In the genomic region with DNA sequence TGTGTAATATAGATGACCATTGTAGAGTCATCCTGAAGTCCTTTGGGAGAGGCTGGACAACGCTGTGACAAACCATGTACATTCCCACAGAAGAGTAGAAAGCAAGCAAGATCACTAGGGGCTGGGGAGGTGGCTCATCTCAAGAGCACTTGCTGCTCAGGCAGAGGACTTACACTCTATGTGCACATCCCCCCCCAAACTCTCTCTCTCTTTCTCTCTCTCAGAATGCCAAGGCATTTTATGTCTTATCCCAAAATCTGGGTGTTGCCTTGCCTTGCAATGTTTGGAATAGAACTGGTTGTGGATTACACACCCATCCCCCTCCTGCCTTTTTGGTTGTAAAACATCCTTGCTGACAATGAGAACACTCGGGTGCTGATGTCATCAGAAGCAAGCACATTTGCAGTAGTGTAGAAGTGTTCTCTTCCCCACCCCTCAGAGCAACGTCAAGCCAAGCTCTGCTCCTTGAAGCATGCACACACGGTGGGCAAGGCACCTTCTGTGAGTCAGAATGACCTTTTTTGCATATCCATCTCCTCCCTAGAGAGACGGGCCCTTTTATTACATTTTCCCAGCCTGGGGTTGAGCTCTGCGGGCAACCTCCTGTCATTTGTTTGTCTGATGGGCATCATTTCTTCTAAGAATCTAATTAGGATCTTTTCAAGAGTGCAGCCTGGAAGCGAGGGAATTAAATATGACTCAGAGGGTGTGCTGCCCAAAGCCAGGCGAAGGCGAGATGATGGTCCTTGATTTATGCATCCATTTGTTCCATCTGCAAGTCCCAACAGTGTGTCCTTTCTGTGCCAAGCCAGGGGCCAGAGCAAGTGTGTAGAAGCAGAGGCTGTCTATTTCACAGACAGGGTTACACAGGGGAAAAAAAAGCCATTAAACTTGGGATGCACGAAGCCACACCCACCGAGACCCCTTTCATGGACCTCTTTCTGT, we compare ENCODE assay signal across 13 mouse cellular contexts. TPM values are rescaled to one million over a fixed set of nuclear protein-coding genes. Genes with fewer than 3 reads are reported as not detected.
A peak's percentile ranks its signal among the peaks of the same experiment; 100 is the strongest.
DNase-seq lines count a peak whose midpoint lies in the region; ATAC-seq lines count a peak whose summit lies in the region.
"Had no signal": no experiment of that assay in that cellular context is flagged by ENCODE, and none has a peak within 500 bp of the region (broad histone marks: within the 10 kb centered on the region; RNA-seq: fewer than 3 reads in every experiment).

No protein-coding gene starts in this region.

- no peak overlapping the region for H3K9ac ChIP-seq in forebrain, embryonic 16.5 days (replicated peaks; ENCODE audit: low read depth, low read length)
- H3K9ac ChIP-seq: heart, embryonic 13.5 days; lung, embryonic 15.5 days had no signal

- H3K27me3 ChIP-seq in forebrain, embryonic 16.5 days (replicated peaks; ENCODE audit: control insufficient read depth, insufficient read depth, low read length), result no peaks in the 10 kb centered on the region
- H3K27me3 ChIP-seq: lung, embryonic 15.5 days had no signal

- H3K4me3 ChIP-seq in forebrain, embryonic 16.5 days (replicated peaks; ENCODE audit: low read length), result no peak overlapping the region
- H3K4me3 ChIP-seq: heart, embryonic 13.5 days; lung, embryonic 15.5 days had no signal

- no peaks in the 10 kb centered on the region for H3K36me3 ChIP-seq in forebrain, embryonic 16.5 days (ENCODE audit: control insufficient read depth, insufficient read depth)
- H3K36me3 ChIP-seq: heart, embryonic 13.5 days; lung, embryonic 15.5 days had no signal

- H3K4me2 ChIP-seq in forebrain, embryonic 16.5 days (ENCODE audit: low read length), result no peak overlapping the region
- H3K4me2 ChIP-seq: heart, embryonic 13.5 days; lung, embryonic 15.5 days had no signal

- peaks cover 7% of the 10 kb centered on the region; the same call in 1 of the 2 replicates for H3K4me1 ChIP-seq in forebrain, embryonic 16.5 days (replicated peaks; ENCODE audit: control insufficient read depth, insufficient read depth, low read length)

- ATAC-seq in forebrain, embryonic 16.5 days, result 0 out of 2 replicates have a peak, but pooled peaks have one; percentile 45
- no peak for ATAC-seq in granulocyte monocyte progenitor cell, adult 5-6 weeks (replicated peaks; ENCODE audit: poor library complexity, severe bottlenecking)

- peak; percentile 90 for DNase-seq in heart, adult 11 months
- DNase-seq in heart, postnatal 4 days, result no peak
- peak; percentile 77 for DNase-seq in 3T3-L1 (ENCODE audit: low read depth, low spot score)
- DNase-seq in mesoderm, embryonic 11.5 days (ENCODE audit: low read depth, low spot score), result peak; percentile 44
- no peak for DNase-seq in right cerebral cortex, postnatal 4 days
- no peak for DNase-seq in cerebellum, adult 18-20 months
- DNase-seq: cerebellum, postnatal 14 days; kidney, adult 18-20 months; thymus, adult 2 months had no signal

- H3K9me3 ChIP-seq in forebrain, embryonic 16.5 days (ENCODE audit: control insufficient read depth, low read length), result no peaks in the 10 kb centered on the region
- H3K9me3 ChIP-seq: heart, embryonic 13.5 days; lung, embryonic 15.5 days had no signal

- WGBS in forebrain, embryonic 16.5 days, result 26% methylated on average over 11 of the region's 11 CpGs

- no peak overlapping the region for H3K27ac ChIP-seq in forebrain, embryonic 16.5 days (ENCODE audit: low read length)
- H3K27ac ChIP-seq: heart, embryonic 13.5 days; lung, embryonic 15.5 days had no signal

RNA-seq across cellular contexts. Expression of a gene that starts 15.1 kb away (rescaled TPM):
- 1 to 10 TPM; 1.4 to 2.0 TPM for total RNA-seq in heart, postnatal 4 days (2021)
- polyA plus RNA-seq in forebrain, embryonic 16.5 days (2015; fragmentation: Nextera tagmentation; extraction: Ambion mirVana), result 6.0 and 7.1 TPM in 2 replicates
- total RNA-seq in granulocyte monocyte progenitor cell, adult 5-6 weeks (2014; fragmentation: Nextera tagmentation), result not detected in 2 replicates
- total RNA-seq in granulocyte monocyte progenitor cell, adult 5-6 weeks (2017), result not detected in 2 replicates

RNA-seq across cellular contexts. Expression of a gene that starts 28.7 kb away (rescaled TPM):
- total RNA-seq in heart, postnatal 4 days (2021), result 10 to 100 TPM; 46.5 to 46.6 TPM
- polyA plus RNA-seq in forebrain, embryonic 16.5 days (2015; fragmentation: Nextera tagmentation; extraction: Ambion mirVana), result 0.75 and 0.89 TPM in 2 replicates
- 9.0 and 11.3 TPM in 2 replicates for total RNA-seq in granulocyte monocyte progenitor cell, adult 5-6 weeks (2014; fragmentation: Nextera tagmentation)
- total RNA-seq in granulocyte monocyte progenitor cell, adult 5-6 weeks (2017), result 18.3 and 21.2 TPM in 2 replicates

Comparison
In these comparisons a context has a peak if more than half of its experiments do, and no peak if none do; other contexts are left out.
1. DNase-seq: peak in heart, adult 11 months (single experiment), 3T3-L1 (single experiment) and mesoderm, embryonic 11.5 days (single experiment); none in heart, postnatal 4 days (single experiment), right cerebral cortex, postnatal 4 days (single experiment) and cerebellum, adult 18-20 months (0 of 2).